Mouse (Mus musculus) adrenal gland, postnatal 36 days (tissue): ENCODE results near the gene Pycard. TPM values are rescaled to one million over a fixed set of nuclear protein-coding genes. Genes with fewer than 3 reads are reported as not detected.
"Not testable (repeated sequence)": the region's sequence is repeated elsewhere in the genome, so short reads cannot be mapped to it uniquely, and the experiment has no call there.

Experiments
- DNase-seq, 2 experiments: peaks; one replicate each; pipeline ENCODE4 v3.0.0; 2021; ENCODE audit warnings: mixed read lengths in 1 of 2
- total RNA-seq, 2 experiments: library from RNA; stranded (reverse); gene quantifications; 2 replicates each; pipeline ENCODE4 v1.2.3; 2021

Gene Pycard
- total RNA-seq, 2 experiments from 2014 or later = 3.6 to 5.4 TPM

GRCm38 (mm10) chr7:128003688-128004087 is 10.0 kb upstream of the Pycard start, which contains the start of gene Trim72:
TSS of gene Trim72 (plus strand) at chr7:128003949.
- no peak for DNase-seq

GRCm38 (mm10) chr7:128003098-128003497 is 9.4 kb upstream of the Pycard start:
- DNase-seq = no peak

- peak; percentile 34 to 49 for DNase-seq
These were observed 6.6 kb upstream of the Pycard start for GRCm38 (mm10) chr7:128000068-128000950.

GRCm38 (mm10) chr7:127999436-127999835 is 5.8 kb upstream of the Pycard start:
- no peak for DNase-seq

- no peak for DNase-seq
These were observed 953 bp downstream of the Pycard start for GRCm38 (mm10) chr7:127992488-127993340.

- DNase-seq = peak; percentile 71 to 79
These were observed 1.8 kb downstream of the Pycard start for GRCm38 (mm10) chr7:127991643-127992487.

- DNase-seq = no peak
These were observed 4.8 kb downstream of the Pycard start for GRCm38 (mm10) chr7:127988904-127989303.

GRCm38 (mm10) chr7:127980606-127981005 is 13.1 kb downstream of the Pycard start:
- no peak for DNase-seq

- DNase-seq = no peak
These were observed 14.8 kb downstream of the Pycard start for GRCm38 (mm10) chr7:127978856-127979255.

GRCm38 (mm10) chr7:127974413-127974930 is 19.2 kb downstream of the Pycard start:
- DNase-seq = no peak

GRCm38 (mm10) chr7:127967922-127968828 is 25.5 kb downstream of the Pycard start:
- peak; percentile 80 to 90 for DNase-seq

- peak; percentile 95 to 96 for DNase-seq
These were observed 26.4 kb downstream of the Pycard start, which contains the start of gene Fus for GRCm38 (mm10) chr7:127967004-127967921. TSS of gene Fus (plus strand) at chr7:127967457.

- DNase-seq = peak in 1 of 2 experiments; percentile 16
These were observed 27.2 kb downstream of the Pycard start for GRCm38 (mm10) chr7:127966371-127966918.

- DNase-seq = no peak
These were observed 34.3 kb downstream of the Pycard start for GRCm38 (mm10) chr7:127959364-127959763.

- no peak for DNase-seq
These were observed 40.6 kb downstream of the Pycard start for GRCm38 (mm10) chr7:127952864-127953581.

GRCm38 (mm10) chr7:127946470-127947023 is 47.1 kb downstream of the Pycard start, which contains the start of gene Prss36:
TSS of gene Prss36 (minus strand) at chr7:127946725.
- DNase-seq = no peak

GRCm38 (mm10) chr7:127944614-127945013 is 49.1 kb downstream of the Pycard start:
- DNase-seq = peak; percentile 49 to 50

GRCm38 (mm10) chr7:127942097-127942496 is 51.6 kb downstream of the Pycard start:
- not testable (repeated sequence) for DNase-seq
